Mouse (Mus musculus): ENCODE measurements around the gene Atg4d. TPM values are rescaled to one million over a fixed set of nuclear protein-coding genes. Genes with fewer than 3 reads are reported as not detected.

Atg4d gene
- polyA plus RNA-seq, 1 experiment from 2014 or later, result 40.0 TPM

DNA sequence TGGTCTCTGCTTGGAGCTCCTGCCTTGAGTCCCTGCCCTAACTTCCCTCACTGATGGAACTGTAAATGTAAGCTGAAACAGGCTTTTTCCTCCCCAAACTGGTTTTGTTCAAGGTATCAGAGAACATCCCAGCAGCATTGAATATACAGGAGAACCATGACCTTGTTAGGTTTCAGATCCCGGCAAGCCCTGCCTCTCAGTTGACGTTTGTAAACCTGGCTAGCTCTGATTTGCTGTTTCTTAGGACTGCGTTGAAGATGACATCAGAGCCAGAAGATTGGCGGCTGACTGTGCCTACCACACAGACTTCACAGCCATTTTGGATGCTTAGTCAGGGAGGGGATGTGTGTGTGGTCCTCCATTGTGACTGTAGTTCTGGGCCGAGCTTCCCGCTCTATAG is 41.2 kb upstream of the Atg4d start:
- 85% methylated on average over 6 of the region's 6 CpGs for WGBS
- H3K9ac ChIP-seq (replicated peaks; ENCODE audit: low read depth), result no peak overlapping the region
- TF ChIP-seq EP300 (IDR thresholded peaks at IDR 0.05) (no peak), CTCF (IDR thresholded peaks at IDR 0.05) (no peak)
- no peak overlapping the region for H3K4me2 ChIP-seq (replicated peaks; ENCODE audit: low read depth, low read length)
- H3K4me3 ChIP-seq (ENCODE audit: low read depth, low read length), result no peak overlapping the region
- H3K9me3 ChIP-seq (ENCODE audit: low read length), result no peaks in the 10 kb centered on the region
- H3K27me3 ChIP-seq (replicated peaks; ENCODE audit: insufficient read depth, low read length), result no peaks in the 10 kb centered on the region
- DNase-seq (ENCODE audit: low spot score), result no peak
- no peaks in the 10 kb centered on the region for H3K36me3 ChIP-seq (ENCODE audit: insufficient read depth, low read length)
- H3K27ac ChIP-seq (ENCODE audit: low read length), result no peak overlapping the region
- no peak for ATAC-seq
- no peaks in the 10 kb centered on the region; the same call in 1 of the 2 replicates for H3K4me1 ChIP-seq (ENCODE audit: insufficient read depth, low read depth, low read length)

- DNase-seq (ENCODE audit: low spot score) (peak; percentile 44), ATAC-seq (no peak)
- no peaks in the 10 kb centered on the region; the same call in 1 of the 2 replicates for H3K4me1 ChIP-seq (ENCODE audit: insufficient read depth, low read depth, low read length)
- peak overlapping the region; percentile 48 for H3K4me2 ChIP-seq (replicated peaks; ENCODE audit: low read depth, low read length)
- WGBS, result 20% methylated on average over 26 of the region's 26 CpGs
- H3K4me3 ChIP-seq (ENCODE audit: low read depth, low read length), result 0 out of 2 replicates have a peak overlapping the region, but pooled peaks have one; percentile 21
- TF ChIP-seq CTCF (IDR thresholded peaks at IDR 0.05), result peak; percentile 23; the same call in 1 of the 2 replicates
- TF ChIP-seq EP300 (IDR thresholded peaks at IDR 0.05), result no peak
- H3K9ac ChIP-seq (replicated peaks; ENCODE audit: low read depth), result no peak overlapping the region
- H3K27me3 ChIP-seq (replicated peaks; ENCODE audit: insufficient read depth, low read length), result no peaks in the 10 kb centered on the region
- H3K9me3 ChIP-seq (ENCODE audit: low read length), result no peaks in the 10 kb centered on the region
- H3K27ac ChIP-seq (ENCODE audit: low read length), result no peak overlapping the region
- no peaks in the 10 kb centered on the region for H3K36me3 ChIP-seq (ENCODE audit: insufficient read depth, low read length)
Measured at GRCm38 (mm10) chr9:21224576-21225414, 40.3 kb upstream of the Atg4d start.

DNA sequence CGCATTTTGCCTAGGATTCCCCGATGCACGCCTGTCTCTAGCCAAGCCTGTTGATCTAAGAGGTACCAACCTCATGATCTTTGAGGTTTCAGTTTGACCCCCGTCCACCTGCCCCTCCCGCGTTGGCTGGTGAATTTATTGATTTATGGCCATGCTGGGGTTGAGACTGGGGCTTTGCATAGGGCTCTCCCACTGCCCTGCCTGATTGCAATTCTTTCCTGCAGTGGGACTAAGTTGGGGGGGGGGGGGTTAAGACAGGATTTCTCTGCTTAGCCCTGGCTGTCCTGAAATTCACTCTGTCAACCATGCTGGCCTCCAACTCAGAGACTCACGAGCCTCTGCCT is 39.7 kb upstream of the Atg4d start:
- peak overlapping the region; percentile 48 for H3K4me2 ChIP-seq (replicated peaks; ENCODE audit: low read depth, low read length)
- no peaks in the 10 kb centered on the region for H3K27me3 ChIP-seq (replicated peaks; ENCODE audit: insufficient read depth, low read length)
- H3K4me1 ChIP-seq (ENCODE audit: insufficient read depth, low read depth, low read length), result no peaks in the 10 kb centered on the region; the same call in 1 of the 2 replicates
- H3K4me3 ChIP-seq (ENCODE audit: low read depth, low read length), result 0 out of 2 replicates have a peak overlapping the region, but pooled peaks have one; percentile 21
- no peaks in the 10 kb centered on the region for H3K9me3 ChIP-seq (ENCODE audit: low read length)
- WGBS, result 8% methylated on average over 7 of the region's 7 CpGs
- no peak for TF ChIP-seq EP300 (IDR thresholded peaks at IDR 0.05)
- TF ChIP-seq CTCF (IDR thresholded peaks at IDR 0.05), result no peak
- no peak overlapping the region for H3K9ac ChIP-seq (replicated peaks; ENCODE audit: low read depth)
- ATAC-seq, result no peak
- no peak for DNase-seq (ENCODE audit: low spot score)
- peaks cover 1% of the 10 kb centered on the region; the same call in 1 of the 2 replicates for H3K36me3 ChIP-seq (ENCODE audit: insufficient read depth, low read length)
- no peak overlapping the region for H3K27ac ChIP-seq (ENCODE audit: low read length)

DNA sequence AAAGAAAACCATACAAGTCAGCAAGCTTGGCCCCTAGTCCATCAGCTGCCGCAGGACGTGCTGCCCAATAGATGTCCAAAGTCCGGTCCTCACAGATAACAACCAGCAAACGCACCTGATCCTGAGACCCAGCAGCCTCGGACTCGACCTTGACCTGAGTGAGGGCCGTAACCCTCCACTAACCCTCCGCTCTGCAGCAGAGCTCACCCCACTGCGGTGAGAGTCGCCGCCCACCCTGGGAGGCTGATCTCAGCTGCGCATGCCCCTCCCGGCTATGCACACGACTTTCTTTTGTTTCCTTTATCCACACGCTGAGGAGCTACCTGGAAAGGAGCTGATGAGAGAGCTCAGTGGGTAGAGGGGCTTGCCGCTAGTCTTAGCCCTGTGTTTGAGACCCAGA is 37.8 kb upstream of the Atg4d start:
- TF ChIP-seq EP300 (IDR thresholded peaks at IDR 0.05), result no peak
- no peak for TF ChIP-seq CTCF (IDR thresholded peaks at IDR 0.05)
- Histone ChIP-seq H3K9ac (replicated peaks; ENCODE audit: low read depth) (0 out of 2 replicates have a peak overlapping the region, but pooled peaks have one; percentile 29), H3K4me2 (replicated peaks; ENCODE audit: low read depth, low read length) (peak overlapping the region; percentile 57), H3K9me3 (ENCODE audit: low read length) (no peaks in the 10 kb centered on the region), H3K4me1 (ENCODE audit: insufficient read depth, low read depth, low read length) (no peaks in the 10 kb centered on the region; the same call in 1 of the 2 replicates), H3K36me3 (ENCODE audit: insufficient read depth, low read length) (peaks cover 5% of the 10 kb centered on the region; the same call in 1 of the 2 replicates), H3K27me3 (replicated peaks; ENCODE audit: insufficient read depth, low read length) (no peaks in the 10 kb centered on the region), H3K27ac (ENCODE audit: low read length) (no peak overlapping the region), H3K4me3 (ENCODE audit: low read depth, low read length) (peak overlapping the region; percentile 28; the same call in 1 of the 2 replicates)
- DNase-seq (ENCODE audit: low spot score) (no peak), ATAC-seq (no peak)
- WGBS, result 16% methylated on average over 16 of the region's 16 CpGs

DNA sequence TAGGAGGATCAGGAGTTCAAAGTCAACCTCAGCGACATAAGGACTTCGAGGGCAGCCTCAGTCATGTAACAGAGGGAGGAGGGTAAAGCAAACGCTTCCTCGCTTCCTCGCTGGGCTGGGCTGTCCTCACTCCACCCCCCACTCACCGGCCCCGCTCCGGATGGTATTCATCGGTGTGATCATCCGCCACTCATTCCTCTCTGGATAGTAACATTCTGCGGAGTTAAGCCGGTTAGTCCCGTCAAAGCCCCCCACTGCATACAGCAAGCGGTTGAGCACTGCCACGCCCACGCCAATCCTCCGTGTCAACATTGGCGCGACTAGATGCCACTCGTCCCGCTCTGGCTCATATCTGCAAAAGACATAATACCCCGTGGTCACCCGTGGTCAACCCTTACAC is 33.5 kb upstream of the Atg4d start:
- H3K4me1 ChIP-seq (ENCODE audit: insufficient read depth, low read depth, low read length), result no peaks in the 10 kb centered on the region; the same call in 1 of the 2 replicates
- no peak overlapping the region for H3K9ac ChIP-seq (replicated peaks; ENCODE audit: low read depth)
- TF ChIP-seq CTCF (IDR thresholded peaks at IDR 0.05) (no peak), EP300 (IDR thresholded peaks at IDR 0.05) (no peak)
- no peak for ATAC-seq
- no peaks in the 10 kb centered on the region for H3K27me3 ChIP-seq (replicated peaks; ENCODE audit: insufficient read depth, low read length)
- no peak for DNase-seq (ENCODE audit: low spot score)
- H3K4me2 ChIP-seq (replicated peaks; ENCODE audit: low read depth, low read length), result no peak overlapping the region
- no peak overlapping the region for H3K27ac ChIP-seq (ENCODE audit: low read length)
- no peaks in the 10 kb centered on the region for H3K9me3 ChIP-seq (ENCODE audit: low read length)
- H3K4me3 ChIP-seq (ENCODE audit: low read depth, low read length), result no peak overlapping the region
- peaks cover 5% of the 10 kb centered on the region; the same call in 1 of the 2 replicates for H3K36me3 ChIP-seq (ENCODE audit: insufficient read depth, low read length)
- 49% methylated on average over 23 of the region's 23 CpGs for WGBS

- H3K27ac ChIP-seq (ENCODE audit: low read length), result no peak overlapping the region
- DNase-seq (ENCODE audit: low spot score) (no peak), ATAC-seq (no peak)
- H3K9ac ChIP-seq (replicated peaks; ENCODE audit: low read depth), result no peak overlapping the region
- H3K4me1 ChIP-seq (ENCODE audit: insufficient read depth, low read depth, low read length), result peaks cover 11% of the 10 kb centered on the region
- no peaks in the 10 kb centered on the region for H3K27me3 ChIP-seq (replicated peaks; ENCODE audit: insufficient read depth, low read length)
- no peak overlapping the region for H3K4me3 ChIP-seq (ENCODE audit: low read depth, low read length)
- WGBS, result 83% methylated on average over 5 of the region's 5 CpGs
- H3K9me3 ChIP-seq (ENCODE audit: low read length), result no peaks in the 10 kb centered on the region
- no peak for TF ChIP-seq CTCF (IDR thresholded peaks at IDR 0.05)
- TF ChIP-seq EP300 (IDR thresholded peaks at IDR 0.05), result no peak
- H3K36me3 ChIP-seq (ENCODE audit: insufficient read depth, low read length), result peaks cover 5% of the 10 kb centered on the region; the same call in 1 of the 2 replicates
- no peak overlapping the region for H3K4me2 ChIP-seq (replicated peaks; ENCODE audit: low read depth, low read length)
Measured at GRCm38 (mm10) chr9:21232867-21233266, 32.2 kb upstream of the Atg4d start.

Data from lung, postnatal 0 days (tissue).